Mouse (Mus musculus) mouse trophoblast stem cell (cell line): Measurements from ENCODE around the gene Gm2a.
"Not testable (repeated sequence)": the region's sequence is repeated elsewhere in the genome, so short reads cannot be mapped to it uniquely, and the experiment has no call there.

ENCODE experiments used
- in situ Hi-C, 2 experiments: fragments of 300-500 bp; cut with MseI, MboI; formaldehyde crosslinking; loops; 2 replicates in 1 of 2; 3 replicates in 1 of 2; pipeline ENCODE4 v1.15.1; 2025

Gene Gm2a

DNA sequence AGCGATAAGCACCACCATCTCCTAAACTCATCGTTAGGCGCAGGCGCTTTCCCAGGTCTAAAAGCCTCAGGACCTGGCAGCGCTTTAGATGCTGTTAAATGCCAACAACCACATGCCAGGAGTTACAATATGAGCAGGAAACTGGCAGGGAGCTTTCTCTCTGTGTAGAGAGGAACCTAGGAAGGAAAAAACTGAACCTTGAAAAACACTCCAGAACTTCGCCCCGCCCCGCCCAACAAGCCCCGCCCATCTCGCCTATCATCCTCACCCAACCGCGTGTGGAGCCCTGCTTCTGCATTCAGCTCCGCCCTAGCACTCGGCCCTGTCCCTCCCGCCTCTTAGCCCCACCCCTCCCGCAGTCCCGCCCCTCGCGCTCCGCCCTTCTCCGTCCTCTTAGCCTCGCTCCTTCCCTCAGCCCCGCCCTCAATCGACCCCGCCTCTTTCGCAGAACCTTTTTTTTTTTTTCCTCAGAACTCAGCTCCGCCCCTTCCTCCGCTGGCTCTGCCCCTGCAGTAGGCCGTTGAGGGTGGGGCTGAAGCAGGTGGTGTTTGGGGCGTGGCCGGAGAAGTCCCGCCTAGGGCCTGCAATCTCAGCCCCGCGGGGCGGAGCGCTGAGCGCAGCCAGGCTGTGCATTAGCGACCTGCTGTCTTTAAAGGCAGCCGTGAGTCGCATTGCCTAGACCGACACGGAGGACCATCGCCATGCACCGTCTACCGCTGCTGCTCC is at the start of gene Gm2a:
Gene Gm2a (plus strand): TSS at position 653 of the 726 bp plus-strand sequence.
- in situ Hi-C loops, result no loop called here

DNA sequence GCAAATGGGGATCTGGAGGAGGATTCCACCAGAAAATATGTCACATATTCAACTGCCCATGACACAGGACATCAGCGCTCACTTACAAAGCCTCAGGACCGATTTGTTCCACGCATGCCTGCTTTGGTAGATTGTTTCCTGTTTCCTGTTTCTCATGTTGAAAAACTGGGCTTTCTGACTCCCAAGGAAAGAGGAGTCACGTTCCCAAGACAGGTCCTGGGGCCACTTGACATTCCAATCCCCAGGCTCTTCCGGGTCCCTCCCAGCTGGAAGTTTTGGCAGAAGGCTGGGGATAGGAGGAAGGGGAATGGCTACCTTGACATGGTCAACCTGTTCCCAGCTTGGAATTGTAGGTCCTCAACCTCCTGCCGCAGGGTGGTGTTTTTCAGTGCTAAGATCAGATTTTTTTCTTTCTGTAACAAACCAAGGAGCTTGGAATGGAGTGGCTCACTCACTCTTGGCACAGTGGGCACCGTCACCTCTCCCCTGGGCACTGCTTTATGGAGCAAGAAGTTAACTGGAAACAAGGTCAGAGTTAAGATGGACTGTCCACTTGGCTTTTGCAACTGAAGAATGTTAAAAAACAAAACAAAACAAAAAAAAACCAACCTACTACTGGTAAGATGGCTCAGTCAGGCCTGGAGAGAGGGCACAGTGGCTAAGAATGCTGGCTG is 46.9 kb upstream of the Gm2a start:
- in situ Hi-C loops, result no loop called here

GRCm38 (mm10) chr11:55057511-55057910 is 40.4 kb upstream of the Gm2a start:
- in situ Hi-C loops, result no loop called here

DNA sequence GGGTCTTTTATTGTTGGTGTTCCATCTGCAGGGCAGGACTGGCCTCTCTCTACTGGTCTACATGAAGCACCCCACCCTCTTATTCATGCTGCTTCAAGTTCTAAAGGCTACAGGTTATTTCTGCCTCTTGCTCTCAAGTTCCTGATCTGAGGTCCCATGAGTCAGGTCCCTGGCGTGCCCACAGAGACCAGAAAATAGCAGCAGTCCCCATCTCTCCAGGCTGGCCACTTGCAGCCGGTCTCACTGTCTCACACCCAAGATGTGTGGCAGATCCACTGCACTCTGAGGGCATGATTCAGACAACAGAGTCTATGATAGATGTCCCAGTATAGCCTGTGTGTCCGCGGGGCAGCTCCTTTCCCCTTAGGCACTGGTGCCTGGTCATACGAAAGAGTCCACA is 37.1 kb upstream of the Gm2a start:
- in situ Hi-C loops, result no loop called here

DNA sequence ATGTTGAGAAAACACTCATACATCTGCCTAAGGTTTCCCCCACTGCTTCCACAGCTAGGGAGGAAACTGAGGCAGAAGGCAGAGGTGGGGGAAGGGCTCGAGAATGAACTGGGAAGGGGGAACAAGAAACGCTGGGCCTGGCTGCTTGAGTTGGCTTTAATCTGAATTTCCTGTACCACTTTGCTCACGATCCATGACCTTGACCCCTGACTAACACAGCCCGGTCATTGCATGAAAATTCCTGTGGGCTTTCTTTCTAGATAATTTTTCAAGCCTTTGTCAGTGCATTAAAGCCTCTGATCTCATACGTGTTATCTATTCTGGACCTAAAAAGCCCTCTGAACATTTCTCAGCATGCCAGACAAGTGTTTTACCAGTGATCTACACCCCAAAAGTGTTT is 35.1 kb upstream of the Gm2a start:
- in situ Hi-C loops, result no loop called here

GRCm38 (mm10) chr11:55066921-55067320 is 31.0 kb upstream of the Gm2a start:
- in situ Hi-C loops, result no loop called here

GRCm38 (mm10) chr11:55069023-55069422 is 28.9 kb upstream of the Gm2a start:
- in situ Hi-C loops, result no loop called here

DNA sequence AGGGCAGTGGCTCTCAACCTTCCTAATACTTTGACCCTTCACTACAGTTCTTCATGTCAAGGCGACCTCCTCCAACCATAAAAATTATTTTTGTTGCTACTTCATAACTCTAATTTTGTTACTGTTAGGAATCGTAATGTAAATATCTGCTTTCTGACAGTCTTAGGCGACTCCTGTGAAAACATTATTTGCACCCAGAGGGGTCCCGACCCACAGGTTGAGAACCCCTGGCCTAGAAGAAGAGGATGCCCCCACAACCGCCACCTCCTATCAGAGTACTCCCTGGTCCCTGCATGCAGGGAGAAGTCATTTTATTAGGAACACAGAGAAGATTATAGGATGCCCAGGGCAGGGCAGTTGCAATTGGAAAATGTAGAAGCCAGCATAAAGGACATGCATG is 26.6 kb upstream of the Gm2a start:
- in situ Hi-C loops, result no loop called here

- in situ Hi-C loops, result no loop called here
These were observed 25.4 kb upstream of the Gm2a start for GRCm38 (mm10) chr11:55072467-55072866.

- in situ Hi-C loops, result no loop called here
These were observed 24.7 kb upstream of the Gm2a start for GRCm38 (mm10) chr11:55073191-55073590.

DNA sequence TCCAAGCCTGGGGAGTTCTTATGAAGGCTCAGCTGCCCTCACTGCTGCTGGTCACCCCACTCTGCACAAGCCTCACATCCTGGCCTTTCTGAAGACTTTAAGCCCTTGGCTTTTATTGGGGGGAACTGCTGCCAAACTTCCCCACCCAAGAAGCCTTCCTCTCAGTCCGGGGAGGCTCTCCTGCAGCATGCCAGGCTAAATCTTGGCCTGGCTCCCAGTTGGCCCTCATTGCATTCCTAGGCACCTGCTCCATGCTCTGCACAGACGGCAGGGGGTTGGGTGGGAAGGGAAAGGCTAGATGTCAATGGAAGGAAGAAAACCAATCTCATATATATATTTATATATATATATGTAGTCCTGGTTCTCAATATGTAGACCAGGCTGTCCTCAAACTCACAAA is 22.3 kb upstream of the Gm2a start:
- in situ Hi-C loops, result no loop called here

- in situ Hi-C loops, result no loop called here
These were observed 21.7 kb upstream of the Gm2a start for GRCm38 (mm10) chr11:55076234-55076633.

GRCm38 (mm10) chr11:55077331-55078231 is 20.3 kb upstream of the Gm2a start, which contains the start of gene Ccdc69:
TSS of gene Ccdc69 (minus strand) at chr11:55078131.
- in situ Hi-C loops, result no loop called here

GRCm38 (mm10) chr11:55078502-55078901 is 19.4 kb upstream of the Gm2a start:
- in situ Hi-C loops, result no loop called here

GRCm38 (mm10) chr11:55079180-55079579 is 18.7 kb upstream of the Gm2a start:
- in situ Hi-C loops, result no loop called here

GRCm38 (mm10) chr11:55081206-55081605 is 16.7 kb upstream of the Gm2a start:
- in situ Hi-C loops, result no loop called here

DNA sequence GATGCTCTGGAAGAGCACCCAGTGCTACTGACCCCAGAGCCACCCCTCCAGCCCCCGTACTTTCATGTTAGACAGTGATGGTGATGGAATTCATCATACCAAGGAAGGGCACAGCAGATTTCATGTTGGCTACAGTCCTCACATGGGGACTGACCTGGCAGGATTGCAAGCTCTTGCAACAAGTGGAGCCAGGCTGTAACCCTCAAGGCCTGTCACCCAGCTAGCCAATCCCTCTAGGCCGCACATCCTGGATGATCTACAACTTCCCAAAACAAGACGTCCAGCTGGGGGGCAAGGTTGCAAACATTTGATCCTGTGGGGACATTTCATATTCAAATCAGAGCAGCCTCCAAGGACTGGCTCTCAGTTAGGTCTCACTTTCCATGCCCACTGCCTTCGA is 13.3 kb upstream of the Gm2a start:
- in situ Hi-C loops, result loop anchor here in 1 of 2 experiments (5.0 kb wide), 1 partner anchor 42 kb away; no protein-coding TSS in a partner anchor

- in situ Hi-C loops, result loop anchor here in 1 of 2 experiments (5.0 kb wide), 1 partner anchor 43 kb away; no protein-coding TSS in a partner anchor
These were observed 12.5 kb upstream of the Gm2a start for GRCm38 (mm10) chr11:55085396-55085795.

- in situ Hi-C loops, result loop anchor here in 1 of 2 experiments (5.0 kb wide), 1 partner anchor 45 kb away; no protein-coding TSS in a partner anchor
These were observed 10.9 kb upstream of the Gm2a start for GRCm38 (mm10) chr11:55087006-55087405.

- in situ Hi-C loops, result loop anchor here in 1 of 2 experiments (5.0 kb wide), 1 partner anchor 48 kb away; no protein-coding TSS in a partner anchor
These were observed 8.0 kb upstream of the Gm2a start for GRCm38 (mm10) chr11:55089892-55090291.

GRCm38 (mm10) chr11:55093096-55093495 is 4.8 kb upstream of the Gm2a start:
- in situ Hi-C loops, result no loop called here

DNA sequence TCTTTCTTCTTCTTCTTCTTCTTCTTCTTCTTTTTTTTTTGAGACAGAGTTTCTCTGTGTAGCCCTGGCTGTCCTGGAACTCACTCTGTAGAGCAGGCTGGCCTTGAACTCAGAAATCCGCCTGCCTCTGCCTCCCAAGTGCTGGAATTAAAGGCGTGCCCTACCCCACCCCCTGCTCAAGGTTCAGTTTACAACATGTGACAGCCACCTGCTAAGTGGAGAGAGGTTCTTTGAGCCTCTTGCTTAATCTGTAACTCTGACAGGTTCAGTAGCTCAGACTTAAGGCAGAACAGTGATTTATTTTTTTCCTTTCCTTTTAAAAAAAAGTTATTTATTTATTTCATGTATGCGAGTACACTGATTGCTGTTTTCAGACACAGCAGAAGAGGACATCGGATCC is 1.6 kb upstream of the Gm2a start:
- in situ Hi-C loops, result not testable (repeated sequence)
